Mouse (Mus musculus): ENCODE measurements around the gene Csnk1g1. TPM values are rescaled to one million over a fixed set of nuclear protein-coding genes. Genes with fewer than 3 reads are reported as not detected.

Csnk1g1 gene
- 19.3 and 21.5 TPM in 2 replicates for polyA plus RNA-seq (2016; fragmentation: Nextera tagmentation; extraction: Ambion mirVana)

- DNase-seq (ENCODE audit: low spot score): peak; percentile 95
- WGBS: 1% methylated on average over 38 of the region's 38 CpGs
- Histone ChIP-seq H3K4me1 (replicated peaks) (peaks cover 17% of the 10 kb centered on the region), H3K27ac (peak within 1 kb of the TSS; percentile 95), H3K36me3 (peaks cover 30% of the 10 kb centered on the region), H3K9me3 (no peaks in the 10 kb centered on the region), H3K4me3 (peak within 1 kb of the TSS; percentile 98), H3K27me3 (ENCODE audit: insufficient read depth, poor library complexity, severe bottlenecking) (no peaks in the 10 kb centered on the region)
These were observed at the start of gene Csnk1g1, which contains the start of gene Trip4 for GRCm38 (mm10) chr9:65908394-65909300. TSS of gene Csnk1g1 (plus strand) at chr9:65908924. TSS of gene Trip4 (minus strand) at chr9:65908794.

GRCm38 (mm10) chr9:65859656-65860055, 49.1 kb upstream of the Csnk1g1 start:
- no peaks in the 10 kb centered on the region for H3K9me3 ChIP-seq
- no peak overlapping the region for H3K27ac ChIP-seq
- peaks cover 83% of the 10 kb centered on the region for H3K36me3 ChIP-seq
- H3K27me3 ChIP-seq (ENCODE audit: insufficient read depth, poor library complexity, severe bottlenecking): no peaks in the 10 kb centered on the region
- H3K4me3 ChIP-seq: no peak overlapping the region
- no peaks in the 10 kb centered on the region for H3K4me1 ChIP-seq (replicated peaks)
- DNase-seq (ENCODE audit: low spot score): no peak
- WGBS: 73% methylated on average over 1 of the region's 1 CpGs

DNA sequence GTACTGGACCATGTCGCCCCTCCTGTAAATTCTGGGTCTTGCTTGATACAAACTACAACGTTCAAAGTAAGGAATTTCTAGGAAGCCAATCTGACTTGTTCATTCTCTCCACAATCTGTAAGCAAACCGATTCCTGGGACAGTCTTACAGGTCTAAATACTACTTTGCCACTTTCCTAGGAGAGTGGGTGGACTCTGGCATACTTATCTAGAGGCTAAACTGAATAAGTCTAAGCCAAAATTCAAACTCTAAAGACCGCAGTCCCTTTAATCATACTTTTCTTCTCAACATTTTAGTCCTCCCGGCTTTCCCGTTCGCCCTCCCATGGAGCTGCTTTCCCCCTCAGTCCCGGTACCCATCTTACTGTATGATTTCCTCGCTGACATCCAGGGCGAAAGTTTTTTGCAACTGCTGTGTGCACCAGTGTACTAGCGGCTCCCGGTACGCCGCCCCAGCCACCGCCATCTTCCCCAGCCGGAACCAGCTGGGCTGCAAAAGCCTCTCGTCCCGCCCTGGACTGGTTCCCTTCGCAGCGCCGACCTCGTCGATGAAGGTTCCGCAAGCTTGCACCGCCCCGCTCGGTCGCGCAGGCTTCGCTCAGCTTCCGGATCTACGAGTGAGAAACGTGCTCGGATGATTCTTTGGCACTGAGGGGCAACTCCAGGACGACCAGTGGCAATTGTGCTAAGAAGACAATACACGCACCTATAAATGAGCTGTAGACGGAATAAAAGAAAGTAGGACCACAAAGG, 24.0 kb upstream of the Csnk1g1 start:
- H3K27me3 ChIP-seq (ENCODE audit: insufficient read depth, poor library complexity, severe bottlenecking): no peaks in the 10 kb centered on the region
- peak; percentile 90 for DNase-seq (ENCODE audit: low spot score)
- no peaks in the 10 kb centered on the region for H3K9me3 ChIP-seq
- H3K36me3 ChIP-seq: peaks cover 10% of the 10 kb centered on the region; the same call in 1 of the 2 replicates
- H3K27ac ChIP-seq: peak overlapping the region; percentile 88
- WGBS: under 1% methylated on average over 37 of the region's 37 CpGs
- H3K4me3 ChIP-seq: peak overlapping the region; percentile 72
- H3K4me1 ChIP-seq (replicated peaks): peaks cover 18% of the 10 kb centered on the region

DNA sequence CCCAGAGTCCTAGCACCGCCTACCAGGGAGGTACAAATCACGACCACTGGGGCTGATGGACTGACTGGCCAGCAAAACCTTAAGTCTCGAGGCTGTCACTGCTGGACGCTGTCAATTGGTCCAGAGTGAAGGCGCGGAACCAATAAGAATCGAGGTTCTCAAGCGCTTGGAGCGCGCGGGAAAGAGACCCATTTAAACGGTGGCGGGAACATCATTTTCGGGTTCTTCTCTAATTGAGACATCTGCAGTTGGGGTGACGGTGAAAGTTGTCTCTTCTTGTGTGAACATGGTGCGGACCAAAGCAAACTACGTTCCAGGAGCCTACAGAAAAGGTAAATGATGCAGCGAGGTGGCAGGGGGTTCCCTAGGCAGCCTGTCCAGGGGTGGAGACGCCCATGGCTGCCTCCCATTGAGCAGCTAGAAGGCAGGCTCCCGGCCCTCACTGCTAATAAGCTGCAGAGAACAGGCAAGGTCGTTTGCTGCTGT, 18.5 kb upstream of the Csnk1g1 start, which contains the start of gene Pclaf:
Pclaf (plus strand) TSS at position 95 of the 486 bp plus-strand sequence.
- Histone ChIP-seq H3K27ac (peak within 1 kb of the TSS; percentile 93), H3K4me1 (replicated peaks) (peaks cover 32% of the 10 kb centered on the region), H3K4me3 (peak within 1 kb of the TSS; percentile 84), H3K27me3 (ENCODE audit: insufficient read depth, poor library complexity, severe bottlenecking) (no peaks in the 10 kb centered on the region), H3K9me3 (no peaks in the 10 kb centered on the region), H3K36me3 (peaks cover 29% of the 10 kb centered on the region)
- DNase-seq (ENCODE audit: low spot score): peak; percentile 87
- 0% methylated on average over 21 of the region's 21 CpGs for WGBS

DNA sequence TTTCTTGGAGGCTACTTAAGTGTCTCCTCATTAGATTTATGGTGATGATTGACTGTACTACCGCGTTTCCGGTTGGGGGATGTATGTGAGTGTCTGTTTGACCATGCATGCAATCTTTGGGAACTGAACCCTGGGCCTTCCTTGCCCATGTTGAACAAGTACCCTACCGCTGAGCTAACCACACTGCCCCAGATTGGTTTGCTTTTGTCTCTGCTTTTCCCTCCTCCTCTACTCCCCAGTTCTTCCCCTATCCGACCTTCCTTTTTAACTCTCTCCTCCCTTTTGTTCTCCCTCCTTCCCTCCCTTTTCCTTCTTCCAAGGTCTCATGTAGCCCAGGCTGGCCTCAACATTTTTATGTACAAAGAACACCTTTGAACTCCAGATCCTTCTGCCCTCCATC, 17.6 kb upstream of the Csnk1g1 start:
- peak; percentile 13 for DNase-seq (ENCODE audit: low spot score)
- peak overlapping the region; percentile 84 for H3K4me3 ChIP-seq
- no peaks in the 10 kb centered on the region for H3K27me3 ChIP-seq (ENCODE audit: insufficient read depth, poor library complexity, severe bottlenecking)
- peak overlapping the region; percentile 93 for H3K27ac ChIP-seq
- peaks cover 28% of the 10 kb centered on the region for H3K4me1 ChIP-seq (replicated peaks)
- H3K36me3 ChIP-seq: peaks cover 39% of the 10 kb centered on the region
- 7% methylated on average over 5 of the region's 5 CpGs for WGBS
- H3K9me3 ChIP-seq: no peaks in the 10 kb centered on the region

DNA sequence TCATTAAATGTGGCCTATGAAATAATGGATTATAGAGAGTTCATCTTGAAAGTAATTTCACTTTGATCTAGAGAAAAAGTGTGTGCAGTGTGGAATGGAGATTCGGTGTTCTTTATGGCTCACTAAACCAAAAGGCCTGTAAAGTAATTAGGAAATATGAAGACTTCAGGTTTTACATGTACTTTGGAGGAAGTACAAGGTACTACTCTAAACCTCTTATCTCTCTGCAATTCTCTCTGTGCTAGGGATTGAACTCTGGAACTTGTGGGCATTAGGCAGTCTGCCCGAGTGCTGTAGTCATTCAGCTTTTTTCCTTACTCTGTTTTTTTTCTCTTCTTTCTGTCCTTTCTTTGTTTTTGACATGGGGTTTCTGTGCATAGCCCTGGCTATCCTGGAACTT, 11.7 kb upstream of the Csnk1g1 start:
- peaks cover 7% of the 10 kb centered on the region for H3K4me1 ChIP-seq (replicated peaks)
- no peaks in the 10 kb centered on the region for H3K27me3 ChIP-seq (ENCODE audit: insufficient read depth, poor library complexity, severe bottlenecking)
- peaks cover 93% of the 10 kb centered on the region for H3K36me3 ChIP-seq
- DNase-seq (ENCODE audit: low spot score): no peak
- no peak overlapping the region for H3K4me3 ChIP-seq
- H3K9me3 ChIP-seq: no peaks in the 10 kb centered on the region
- no peak overlapping the region for H3K27ac ChIP-seq
- WGBS: 91% methylated on average over 2 of the region's 2 CpGs

GRCm38 (mm10) chr9:65902879-65903278, 5.8 kb upstream of the Csnk1g1 start:
- peaks cover 83% of the 10 kb centered on the region for H3K36me3 ChIP-seq

DNA sequence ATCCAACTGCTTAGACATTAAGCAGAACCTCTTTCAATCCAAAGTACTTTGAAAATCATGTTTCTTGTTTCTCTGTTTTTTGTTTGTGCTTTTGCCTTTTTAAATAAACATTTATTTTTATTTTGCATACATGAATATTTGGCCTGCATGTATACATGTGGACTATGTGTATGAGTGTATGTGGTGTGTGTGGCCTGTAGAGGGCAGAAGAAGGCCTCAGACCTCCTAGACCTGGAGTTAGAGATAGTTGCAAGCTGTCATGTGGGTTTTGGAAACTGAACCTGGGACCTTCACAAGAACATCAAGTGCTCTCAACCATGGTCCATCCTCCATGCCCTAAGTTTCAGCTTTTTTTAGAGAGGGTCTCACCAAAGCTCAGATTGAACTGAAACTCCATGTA, 5.3 kb upstream of the Csnk1g1 start:
- H3K4me3 ChIP-seq: no peak overlapping the region
- peaks cover 78% of the 10 kb centered on the region for H3K36me3 ChIP-seq
- H3K27me3 ChIP-seq (ENCODE audit: insufficient read depth, poor library complexity, severe bottlenecking): no peaks in the 10 kb centered on the region
- no peak overlapping the region for H3K27ac ChIP-seq
- H3K4me1 ChIP-seq (replicated peaks): peaks cover 7% of the 10 kb centered on the region; the same call in 1 of the 2 replicates
- no peak for DNase-seq (ENCODE audit: low spot score)
- no peaks in the 10 kb centered on the region for H3K9me3 ChIP-seq

More at GRCm38 (mm10) chr9:65902879-65903278, 5.8 kb upstream of the Csnk1g1 start:
- H3K9me3 ChIP-seq: no peaks in the 10 kb centered on the region
- no peak overlapping the region for H3K27ac ChIP-seq
- peaks cover 4% of the 10 kb centered on the region; the same call in 1 of the 2 replicates for H3K4me1 ChIP-seq (replicated peaks)
- H3K27me3 ChIP-seq (ENCODE audit: insufficient read depth, poor library complexity, severe bottlenecking): no peaks in the 10 kb centered on the region
- no peak for DNase-seq (ENCODE audit: low spot score)
- H3K4me3 ChIP-seq: no peak overlapping the region
- 92% methylated on average over 3 of the region's 3 CpGs for WGBS

DNA sequence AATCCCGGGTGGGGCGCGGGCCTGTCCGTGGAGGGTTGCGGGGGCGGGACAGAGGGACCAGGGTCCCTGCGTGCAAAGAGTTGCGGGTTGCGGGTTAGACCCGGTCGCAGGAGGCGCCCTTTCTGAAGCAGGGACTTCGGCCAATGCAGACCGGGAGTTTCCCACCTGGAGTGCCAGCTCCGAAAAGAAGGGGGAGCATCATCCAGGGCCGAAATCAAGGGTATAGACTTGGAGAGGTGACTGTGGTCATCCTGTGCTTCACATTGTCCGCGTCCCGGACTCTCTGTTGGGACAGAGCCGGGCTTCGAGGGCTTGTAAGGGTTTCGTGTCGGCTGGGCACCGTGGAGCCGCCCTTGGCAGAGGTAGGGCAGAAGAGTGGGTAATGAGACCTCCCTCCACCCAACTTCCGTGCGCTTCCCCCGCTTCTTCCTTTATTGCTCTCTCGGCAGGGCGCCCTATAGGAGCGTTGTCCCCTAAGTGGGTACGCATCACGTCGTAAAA, 627 bp downstream of the Csnk1g1 start:
- peak; percentile 63 for DNase-seq (ENCODE audit: low spot score)
- Histone ChIP-seq H3K9me3 (no peaks in the 10 kb centered on the region), H3K27me3 (ENCODE audit: insufficient read depth, poor library complexity, severe bottlenecking) (no peaks in the 10 kb centered on the region), H3K36me3 (peaks cover 23% of the 10 kb centered on the region), H3K4me1 (replicated peaks) (peaks cover 17% of the 10 kb centered on the region), H3K4me3 (peak overlapping the region; percentile 98), H3K27ac (peak overlapping the region; percentile 95)
- under 1% methylated on average over 34 of the region's 34 CpGs for WGBS

DNA sequence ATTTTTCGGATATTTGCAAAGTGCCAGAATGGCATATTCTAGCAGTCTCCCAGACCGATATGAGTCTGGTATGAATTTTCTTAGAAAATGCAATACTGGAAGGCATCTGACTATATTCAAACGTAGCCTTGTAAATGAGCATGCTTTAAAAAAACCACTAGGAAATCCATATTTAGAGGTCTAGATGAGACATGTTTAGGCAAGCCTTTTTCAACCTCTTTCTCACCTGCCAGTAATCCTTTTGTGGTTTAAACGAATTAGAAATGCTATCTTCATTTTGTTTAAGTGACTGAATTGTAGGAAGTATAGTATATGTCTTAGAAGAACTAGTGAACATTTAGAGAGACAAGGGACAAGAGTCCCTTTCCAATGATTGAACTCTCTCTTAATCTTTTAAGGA, 1.1 kb downstream of the Csnk1g1 start:
- Histone ChIP-seq H3K4me1 (replicated peaks) (peaks cover 17% of the 10 kb centered on the region), H3K27me3 (ENCODE audit: insufficient read depth, poor library complexity, severe bottlenecking) (no peaks in the 10 kb centered on the region), H3K36me3 (peaks cover 18% of the 10 kb centered on the region), H3K4me3 (peak overlapping the region; percentile 98), H3K27ac (peak overlapping the region; percentile 95), H3K9me3 (no peaks in the 10 kb centered on the region)
- DNase-seq (ENCODE audit: low spot score): no peak
- 17% methylated on average over 4 of the region's 4 CpGs for WGBS

DNA sequence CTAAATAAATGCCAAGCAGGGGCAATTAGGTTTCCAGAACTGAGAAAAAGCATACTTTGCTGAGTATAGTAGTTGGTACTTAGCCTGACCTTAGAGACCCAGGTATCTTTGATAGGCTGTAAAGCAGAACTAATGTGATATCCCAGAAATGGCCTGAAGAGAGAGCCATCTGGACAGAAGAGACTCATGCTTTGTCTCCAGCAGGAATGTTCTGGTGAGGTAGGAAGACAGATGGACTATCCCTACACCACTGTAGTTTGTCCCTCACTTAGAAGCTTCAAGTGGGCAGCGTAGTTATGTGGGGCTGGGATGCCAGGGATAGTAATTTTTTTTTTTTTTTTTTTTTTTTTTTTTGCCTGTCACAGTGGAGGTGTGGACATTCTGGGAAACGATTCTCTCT, 5.3 kb downstream of the Csnk1g1 start:
- Histone ChIP-seq H3K27ac (no peak overlapping the region), H3K9me3 (no peaks in the 10 kb centered on the region), H3K4me1 (replicated peaks) (peaks cover 10% of the 10 kb centered on the region), H3K27me3 (ENCODE audit: insufficient read depth, poor library complexity, severe bottlenecking) (no peaks in the 10 kb centered on the region), H3K36me3 (no peaks in the 10 kb centered on the region), H3K4me3 (no peak overlapping the region)
- WGBS: 90% methylated on average over 2 of the region's 2 CpGs
- no peak for DNase-seq (ENCODE audit: low spot score)

DNA sequence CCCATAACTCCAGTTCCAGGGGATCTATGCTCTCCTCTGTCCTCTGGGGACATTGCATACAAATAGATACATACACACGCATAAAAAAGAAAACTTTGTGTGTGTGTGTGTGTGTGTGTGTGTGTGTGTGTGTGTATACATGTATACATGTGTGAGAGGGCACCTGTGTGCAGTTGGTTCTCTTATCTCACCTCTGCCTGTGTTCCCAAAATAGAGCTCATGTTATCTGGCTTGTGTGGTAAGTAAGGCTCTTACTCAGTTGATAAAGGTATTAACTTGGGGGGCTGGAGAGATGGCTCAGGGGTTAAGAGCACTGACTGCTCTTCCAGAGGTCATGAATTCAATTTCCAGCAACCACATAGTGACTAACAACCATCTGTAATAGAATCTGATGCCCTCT, 8.3 kb downstream of the Csnk1g1 start:
- WGBS: 79% methylated on average over 1 of the region's 1 CpGs
- Histone ChIP-seq H3K27ac (no peak overlapping the region), H3K4me3 (no peak overlapping the region), H3K4me1 (replicated peaks) (no peaks in the 10 kb centered on the region), H3K27me3 (ENCODE audit: insufficient read depth, poor library complexity, severe bottlenecking) (no peaks in the 10 kb centered on the region), H3K9me3 (no peaks in the 10 kb centered on the region), H3K36me3 (no peaks in the 10 kb centered on the region)
- DNase-seq (ENCODE audit: low spot score): no peak
